Mouse (Mus musculus): ENCODE measurements around the gene Ahcyl1. TPM values are rescaled to one million over a fixed set of nuclear protein-coding genes. Genes with fewer than 3 reads are reported as not detected.

Gene Ahcyl1
- polyA plus RNA-seq (2014; fragmentation: Nextera tagmentation; extraction: Ambion mirVana), result 56.1 and 68.1 TPM in 2 replicates

- H3K27ac ChIP-seq (ENCODE audit: low read depth, low read length), result peak within 1 kb of the TSS; percentile 92
- H3K27me3 ChIP-seq (ENCODE audit: control insufficient read depth, insufficient read depth, low read length), result no peaks in the 10 kb centered on the region
- H3K36me3 ChIP-seq (ENCODE audit: control insufficient read depth, insufficient read depth, low read length), result no peaks in the 10 kb centered on the region
- ATAC-seq (replicated peaks; ENCODE audit: insufficient number of reproducible peaks, low FRiP score, low TSS enrichment), result peak; percentile 96
- WGBS (ENCODE audit: insufficient replicate concordance), result under 1% methylated on average over 93 of the region's 93 CpGs
- H3K9me3 ChIP-seq (replicated peaks; ENCODE audit: control insufficient read depth, low read length), result no peaks in the 10 kb centered on the region
- H3K4me3 ChIP-seq (ENCODE audit: low read depth, low read length), result peak within 1 kb of the TSS; percentile 93
- H3K4me2 ChIP-seq, result peak within 1 kb of the TSS; percentile 75
- peaks cover 25% of the 10 kb centered on the region for H3K4me1 ChIP-seq (ENCODE audit: control insufficient read depth, insufficient read depth, low read length)
- H3K9ac ChIP-seq (ENCODE audit: low read depth, low read length), result peak within 1 kb of the TSS; percentile 99
Observed at GRCm38 (mm10) chr3:107695948-107696881, at the start of gene Ahcyl1. Ahcyl1 (minus strand) TSS chr3:107696560.

- no peak for ATAC-seq (replicated peaks; ENCODE audit: insufficient number of reproducible peaks, low FRiP score, low TSS enrichment)
- H3K4me1 ChIP-seq (ENCODE audit: control insufficient read depth, insufficient read depth, low read length), result peaks cover 28% of the 10 kb centered on the region
- H3K4me3 ChIP-seq (ENCODE audit: low read depth, low read length), result no peak overlapping the region
- peaks cover 12% of the 10 kb centered on the region for H3K36me3 ChIP-seq (ENCODE audit: control insufficient read depth, insufficient read depth, low read length)
- no peaks in the 10 kb centered on the region for H3K9me3 ChIP-seq (replicated peaks; ENCODE audit: control insufficient read depth, low read length)
- no peak overlapping the region for H3K4me2 ChIP-seq
- no peak overlapping the region for H3K9ac ChIP-seq (ENCODE audit: low read depth, low read length)
- 79% methylated on average over 3 of the region's 3 CpGs for WGBS (ENCODE audit: insufficient replicate concordance)
- H3K27ac ChIP-seq (ENCODE audit: low read depth, low read length), result no peak overlapping the region
- no peaks in the 10 kb centered on the region for H3K27me3 ChIP-seq (ENCODE audit: control insufficient read depth, insufficient read depth, low read length)
Observed at GRCm38 (mm10) chr3:107746026-107746425, 49.7 kb upstream of the Ahcyl1 start.

GRCm38 (mm10) chr3:107743650-107744049 is 47.3 kb upstream of the Ahcyl1 start:
- WGBS (ENCODE audit: insufficient replicate concordance), result 88% methylated on average over 1 of the region's 1 CpGs

GRCm38 (mm10) chr3:107743107-107743506 is 46.7 kb upstream of the Ahcyl1 start:
- 13% methylated on average over 3 of the region's 3 CpGs for WGBS (ENCODE audit: insufficient replicate concordance)

More at GRCm38 (mm10) chr3:107743650-107744049, 47.3 kb upstream of the Ahcyl1 start:
- Histone ChIP-seq H3K4me1 (ENCODE audit: control insufficient read depth, insufficient read depth, low read length) (peaks cover 43% of the 10 kb centered on the region), H3K36me3 (ENCODE audit: control insufficient read depth, insufficient read depth, low read length) (peaks cover 8% of the 10 kb centered on the region), H3K9me3 (replicated peaks; ENCODE audit: control insufficient read depth, low read length) (no peaks in the 10 kb centered on the region), H3K9ac (ENCODE audit: low read depth, low read length) (no peak overlapping the region), H3K4me2 (no peak overlapping the region), H3K4me3 (ENCODE audit: low read depth, low read length) (no peak overlapping the region), H3K27ac (ENCODE audit: low read depth, low read length) (no peak overlapping the region), H3K27me3 (ENCODE audit: control insufficient read depth, insufficient read depth, low read length) (no peaks in the 10 kb centered on the region)
- ATAC-seq (replicated peaks; ENCODE audit: insufficient number of reproducible peaks, low FRiP score, low TSS enrichment), result no peak

GRCm38 (mm10) chr3:107742071-107742710 is 45.8 kb upstream of the Ahcyl1 start:
- no peak overlapping the region for H3K4me2 ChIP-seq
- 62% methylated on average over 10 of the region's 10 CpGs for WGBS (ENCODE audit: insufficient replicate concordance)
- H3K27me3 ChIP-seq (ENCODE audit: control insufficient read depth, insufficient read depth, low read length), result no peaks in the 10 kb centered on the region

More at GRCm38 (mm10) chr3:107743107-107743506, 46.7 kb upstream of the Ahcyl1 start:
- Histone ChIP-seq H3K9ac (ENCODE audit: low read depth, low read length) (no peak overlapping the region), H3K4me1 (ENCODE audit: control insufficient read depth, insufficient read depth, low read length) (peaks cover 43% of the 10 kb centered on the region), H3K36me3 (ENCODE audit: control insufficient read depth, insufficient read depth, low read length) (peaks cover 8% of the 10 kb centered on the region), H3K4me2 (no peak overlapping the region), H3K9me3 (replicated peaks; ENCODE audit: control insufficient read depth, low read length) (no peaks in the 10 kb centered on the region), H3K27ac (ENCODE audit: low read depth, low read length) (no peak overlapping the region), H3K4me3 (ENCODE audit: low read depth, low read length) (no peak overlapping the region), H3K27me3 (ENCODE audit: control insufficient read depth, insufficient read depth, low read length) (no peaks in the 10 kb centered on the region)
- ATAC-seq (replicated peaks; ENCODE audit: insufficient number of reproducible peaks, low FRiP score, low TSS enrichment), result no peak

GRCm38 (mm10) chr3:107741387-107741786 is 45.0 kb upstream of the Ahcyl1 start:
- no peak for ATAC-seq (replicated peaks; ENCODE audit: insufficient number of reproducible peaks, low FRiP score, low TSS enrichment)
- H3K36me3 ChIP-seq (ENCODE audit: control insufficient read depth, insufficient read depth, low read length), result peaks cover 8% of the 10 kb centered on the region
- no peak overlapping the region for H3K4me2 ChIP-seq
- H3K27me3 ChIP-seq (ENCODE audit: control insufficient read depth, insufficient read depth, low read length), result no peaks in the 10 kb centered on the region
- H3K4me3 ChIP-seq (ENCODE audit: low read depth, low read length), result no peak overlapping the region
- 0 out of 2 replicates have a peak overlapping the region, but pooled peaks have one; percentile 10 for H3K9ac ChIP-seq (ENCODE audit: low read depth, low read length)
- H3K27ac ChIP-seq (ENCODE audit: low read depth, low read length), result peak overlapping the region; percentile 62
- peaks cover 43% of the 10 kb centered on the region for H3K4me1 ChIP-seq (ENCODE audit: control insufficient read depth, insufficient read depth, low read length)
- no peaks in the 10 kb centered on the region for H3K9me3 ChIP-seq (replicated peaks; ENCODE audit: control insufficient read depth, low read length)

More at GRCm38 (mm10) chr3:107742071-107742710, 45.8 kb upstream of the Ahcyl1 start:
- Histone ChIP-seq H3K9ac (ENCODE audit: low read depth, low read length) (no peak overlapping the region), H3K4me3 (ENCODE audit: low read depth, low read length) (no peak overlapping the region), H3K36me3 (ENCODE audit: control insufficient read depth, insufficient read depth, low read length) (peaks cover 8% of the 10 kb centered on the region), H3K4me1 (ENCODE audit: control insufficient read depth, insufficient read depth, low read length) (peaks cover 43% of the 10 kb centered on the region), H3K27ac (ENCODE audit: low read depth, low read length) (no peak overlapping the region), H3K9me3 (replicated peaks; ENCODE audit: control insufficient read depth, low read length) (no peaks in the 10 kb centered on the region)
- no peak for ATAC-seq (replicated peaks; ENCODE audit: insufficient number of reproducible peaks, low FRiP score, low TSS enrichment)

- peaks cover 3% of the 10 kb centered on the region for H3K36me3 ChIP-seq (ENCODE audit: control insufficient read depth, insufficient read depth, low read length)
- WGBS (ENCODE audit: insufficient replicate concordance), result 10% methylated on average over 6 of the region's 6 CpGs
- no peaks in the 10 kb centered on the region for H3K9me3 ChIP-seq (replicated peaks; ENCODE audit: control insufficient read depth, low read length)
- no peaks in the 10 kb centered on the region for H3K27me3 ChIP-seq (ENCODE audit: control insufficient read depth, insufficient read depth, low read length)
- peak; percentile 80 for ATAC-seq (replicated peaks; ENCODE audit: insufficient number of reproducible peaks, low FRiP score, low TSS enrichment)
- H3K4me2 ChIP-seq, result peak overlapping the region; percentile 16; the same call in 1 of the 2 replicates
- H3K27ac ChIP-seq (ENCODE audit: low read depth, low read length), result peak overlapping the region; percentile 62; the same call in 1 of the 2 replicates
- no peak overlapping the region for H3K4me3 ChIP-seq (ENCODE audit: low read depth, low read length)
- 0 out of 2 replicates have a peak overlapping the region, but pooled peaks have one; percentile 10 for H3K9ac ChIP-seq (ENCODE audit: low read depth, low read length)
- H3K4me1 ChIP-seq (ENCODE audit: control insufficient read depth, insufficient read depth, low read length), result peaks cover 43% of the 10 kb centered on the region
Observed at GRCm38 (mm10) chr3:107740578-107741207, 44.3 kb upstream of the Ahcyl1 start.

- no peaks in the 10 kb centered on the region for H3K9me3 ChIP-seq (replicated peaks; ENCODE audit: control insufficient read depth, low read length)
- no peak for ATAC-seq (replicated peaks; ENCODE audit: insufficient number of reproducible peaks, low FRiP score, low TSS enrichment)
- H3K27me3 ChIP-seq (ENCODE audit: control insufficient read depth, insufficient read depth, low read length), result no peaks in the 10 kb centered on the region
- H3K4me2 ChIP-seq, result no peak overlapping the region
- H3K36me3 ChIP-seq (ENCODE audit: control insufficient read depth, insufficient read depth, low read length), result peaks cover 3% of the 10 kb centered on the region; the same call in 1 of the 2 replicates
- H3K4me1 ChIP-seq (ENCODE audit: control insufficient read depth, insufficient read depth, low read length), result peaks cover 43% of the 10 kb centered on the region
- no peak overlapping the region for H3K4me3 ChIP-seq (ENCODE audit: low read depth, low read length)
- WGBS (ENCODE audit: insufficient replicate concordance), result 62% methylated on average over 2 of the region's 2 CpGs
- peak overlapping the region; percentile 62; the same call in 1 of the 2 replicates for H3K27ac ChIP-seq (ENCODE audit: low read depth, low read length)
- no peak overlapping the region for H3K9ac ChIP-seq (ENCODE audit: low read depth, low read length)
Observed at GRCm38 (mm10) chr3:107739966-107740365, 43.6 kb upstream of the Ahcyl1 start.

Measured in heart, embryonic 11.5 days (tissue).